Mouse (Mus musculus): Measurements from ENCODE around the gene Vamp2.

- TF ChIP-seq POLR2A (IDR thresholded peaks at IDR 0.05; ENCODE audit: insufficient read length, low read depth) (no peak), POLR2AphosphoS2 (IDR thresholded peaks at IDR 0.05; ENCODE audit: insufficient read length, low read depth) (no peak), MYOG (IDR thresholded peaks at IDR 0.05; ENCODE audit: control insufficient read depth in 1 of 3, insufficient read depth in 1 of 3, insufficient read length in 2 of 3, low read depth in 2 of 3) (no peak), USF1 (IDR thresholded peaks at IDR 0.05; ENCODE audit: low read depth) (no peak), REST (IDR thresholded peaks at IDR 0.05; ENCODE audit: insufficient read depth, insufficient read length) (no peak), MAX (IDR thresholded peaks at IDR 0.05; ENCODE audit: low read depth) (no peak)
Observed at GRCm38 (mm10) chr11:69103121-69103520, 14.8 kb downstream of the Vamp2 start.
